Mouse (Mus musculus) neutrophil, adult 65 days (primary cell): ENCODE data around the gene Tmem88. TPM values are rescaled to one million over a fixed set of nuclear protein-coding genes. Genes with fewer than 3 reads are reported as not detected.

Source experiments
- total RNA-seq: library from RNA; stranded (reverse); gene quantifications from 2 replicates; pipeline ENCODE4 v1.2.4, GENCODE M21; 2023

Tmem88 gene
- total RNA-seq = 3.1 and 3.2 TPM in 2 replicates

GRCm38 (mm10) chr11:69398059-69398458, at the start of gene Tmem88:
TSS of gene Tmem88 (minus strand) at chr11:69398234.

GRCm38 (mm10) chr11:69413221-69414181, 15.5 kb upstream of the Tmem88 start, which contains the start of gene Kdm6b:
TSS of gene Kdm6b (minus strand) at chr11:69413675.

GRCm38 (mm10) chr11:69395235-69395633, 2.8 kb downstream of the Tmem88 start, which contains the start of the genes Naa38 and Cyb5d1:
TSS of gene Naa38 (plus strand) at chr11:69395487.
TSS of gene Cyb5d1 (minus strand) at chr11:69395631.

GRCm38 (mm10) chr11:69369215-69369989, 28.6 kb downstream of the Tmem88 start, which contains the start of gene Chd3:
TSS of gene Chd3 (minus strand) at chr11:69369406.

Other genes with a start within 250 kb of the Tmem88 start
- gene Alox12b, start 241.2 kb downstream of the Tmem88 start, total RNA-seq = not detected in 2 replicates
- 0.13 TPM in 1 of 2 replicates, not detected in the other for gene Alox8, start 200.4 kb downstream of the Tmem88 start, total RNA-seq
- not detected in 2 replicates for gene Gucy2e, start 161.2 kb downstream of the Tmem88 start, total RNA-seq
- gene Cntrob, start 74.5 kb downstream of the Tmem88 start, total RNA-seq = 10.1 and 10.6 TPM in 2 replicates
- 39.8 and 44.7 TPM in 2 replicates for gene Trappc1, start 74.3 kb downstream of the Tmem88 start, total RNA-seq
- gene Kcnab3, start 72.0 kb downstream of the Tmem88 start, total RNA-seq = 0.52 TPM in 1 of 2 replicates, not detected in the other
- 0.66 and 0.93 TPM in 2 replicates for gene Rnf227, start 57.8 kb downstream of the Tmem88 start, total RNA-seq
- gene Chd3, start 28.8 kb downstream of the Tmem88 start, total RNA-seq = 11.1 and 13.1 TPM in 2 replicates
- gene Naa38, start 2.7 kb downstream of the Tmem88 start, total RNA-seq = 20.3 and 25.1 TPM in 2 replicates
- 27.9 and 30.6 TPM in 2 replicates for gene Cyb5d1, start 2.6 kb downstream of the Tmem88 start, total RNA-seq
- 256 and 289 TPM in 2 replicates for gene Kdm6b, start 15.4 kb upstream of the Tmem88 start, total RNA-seq
- gene Dnah2, start 150.9 kb upstream of the Tmem88 start, total RNA-seq = 2.1 and 6.3 TPM in 2 replicates
- gene Efnb3, start 162.0 kb upstream of the Tmem88 start, total RNA-seq = 0.23 and 0.28 TPM in 2 replicates
- 9.3 and 11.2 TPM in 2 replicates for gene Wrap53, start 182.0 kb upstream of the Tmem88 start, total RNA-seq
- 33.7 and 43.7 TPM in 2 replicates for gene Trp53, start 182.1 kb upstream of the Tmem88 start, total RNA-seq
- gene Atp1b2, start 207.7 kb upstream of the Tmem88 start, total RNA-seq = not detected in 2 replicates
- gene Shbg, start 219.7 kb upstream of the Tmem88 start, total RNA-seq = not detected in 2 replicates
- not detected in 2 replicates for gene Sat2, start 223.8 kb upstream of the Tmem88 start, total RNA-seq
- gene Fxr2, start 234.8 kb upstream of the Tmem88 start, total RNA-seq = 43.9 and 65.2 TPM in 2 replicates